Mouse (Mus musculus) frontal cortex, postnatal 10 days (tissue): ENCODE data around the gene Mageb16.

ENCODE experiments used
- DNase-seq, 2 experiments: peaks; one replicate each; pipeline ENCODE4 v3.0.0; 2022; ENCODE audit warnings: low spot score in 2 of 2, mixed read lengths in 1 of 2

Mageb16 gene

DNA sequence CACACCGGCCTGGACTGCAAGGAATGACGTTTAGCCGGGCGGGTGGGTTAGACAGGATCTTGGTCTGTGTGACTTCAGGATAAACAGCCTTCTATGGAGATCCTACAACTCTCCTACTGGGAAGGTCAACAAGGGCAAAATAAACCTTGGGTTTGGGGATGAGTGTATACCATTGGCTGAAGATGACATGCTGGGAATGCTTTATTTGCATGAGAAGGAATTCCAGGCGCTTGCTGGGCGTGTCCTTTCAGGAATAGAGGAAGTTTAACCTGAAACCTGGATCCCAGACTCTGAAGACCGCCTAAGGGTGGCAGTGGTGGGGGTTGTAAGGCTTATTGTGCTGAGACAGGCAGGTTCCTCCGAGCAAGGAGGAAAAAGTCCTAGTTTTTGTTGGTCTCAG is at the start of gene Mageb16:
TSS of gene Mageb16 (minus strand) at position 25 of the 400 bp plus-strand sequence.
- DNase-seq, result no peak

DNA sequence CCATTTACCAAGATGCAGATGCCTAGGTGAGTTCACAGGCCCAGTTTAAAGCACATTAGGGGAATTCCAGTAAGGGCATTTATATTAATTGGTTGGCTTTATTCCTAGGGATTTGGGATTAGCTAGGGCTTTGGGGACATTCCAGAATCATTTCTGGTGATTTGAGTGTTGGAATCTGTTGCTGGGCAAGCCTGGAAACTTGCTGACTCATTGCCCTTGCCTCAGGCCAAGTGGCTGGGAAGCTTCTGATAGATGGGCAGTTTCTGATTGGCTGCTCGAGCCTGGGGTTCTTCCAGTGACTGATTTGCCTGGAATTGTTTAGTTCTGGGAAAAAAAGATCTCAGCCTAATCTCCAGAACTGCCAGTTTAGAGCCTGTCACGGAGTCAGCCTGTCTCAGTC is 20.1 kb downstream of the Mageb16 start:
- DNase-seq, result no peak

DNA sequence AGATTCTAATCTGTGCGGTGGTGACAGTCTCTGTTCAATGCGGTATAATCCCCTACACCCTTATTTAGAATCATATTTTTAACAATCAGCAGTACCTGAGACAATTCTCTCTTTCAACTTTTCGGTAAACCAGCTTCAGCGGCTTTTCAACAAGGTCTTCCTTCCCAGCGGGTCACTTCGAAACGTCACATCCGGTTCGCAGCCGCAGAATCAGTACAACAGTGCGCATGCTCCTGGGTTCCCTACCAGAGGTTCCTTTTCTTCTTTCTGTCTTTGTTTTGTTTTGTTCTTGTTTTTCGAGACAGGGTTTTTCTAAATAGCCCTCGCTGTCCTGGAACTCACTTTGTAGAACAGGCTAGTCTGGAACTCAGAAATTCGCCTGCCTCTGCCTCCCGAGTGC is 35.8 kb downstream of the Mageb16 start:
- no peak for DNase-seq

DNA sequence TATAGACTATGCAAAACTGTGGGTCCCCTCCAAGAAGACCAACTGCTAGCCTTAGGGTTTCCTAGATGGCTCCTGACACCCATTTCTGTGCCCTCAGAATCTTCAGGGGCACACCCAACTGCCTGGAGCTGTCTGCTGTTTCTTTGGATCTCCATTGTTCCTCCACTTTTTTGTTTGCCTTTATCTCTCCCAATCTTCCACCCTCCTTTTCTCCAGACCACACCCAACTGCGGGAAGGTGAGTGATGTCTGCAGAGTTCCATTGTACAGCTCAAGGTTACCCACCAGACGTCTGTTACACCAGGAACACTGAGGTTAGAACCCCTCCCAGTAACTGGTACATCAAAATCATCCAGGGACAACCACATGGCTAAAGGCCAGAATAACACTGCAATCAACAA is 64.8 kb downstream of the Mageb16 start:
- DNase-seq, result no peak
